9 mouse cellular contexts compared by ENCODE assay signal in genomic region chr4:134307367-134308072, GRCm38 (mm10). TPM values are rescaled to one million over a fixed set of nuclear protein-coding genes. Genes with fewer than 3 reads are reported as not detected.
DNase-seq lines count a peak whose midpoint lies in the region; ATAC-seq and TF ChIP-seq lines count a peak whose summit lies in the region.
"Had no signal": no experiment of that assay in that cellular context is flagged by ENCODE, and none has a peak within 500 bp of the region (broad histone marks: within the 10 kb centered on the region; RNA-seq: fewer than 3 reads in every experiment).

No protein-coding gene starts in this region.

- DNase-seq in cerebellum, postnatal 10 days, result peak; percentile 44 to 62
- no peak for DNase-seq in cerebellum, adult 18-20 months
- DNase-seq in frontal cortex, adult 2 months (ENCODE audit: extremely low spot score in 1 of 2, low spot score in 1 of 2), result peak; percentile 17 to 62
- DNase-seq in heart, postnatal 36 days, result peak; percentile 73 to 74
- peak; percentile 18 to 47 for DNase-seq in layer of hippocampus, adult 18-20 months (ENCODE audit: low spot score in 2 of 2)
- DNase-seq in liver, postnatal 0 days, result peak; percentile 84
- peak; percentile 36 for DNase-seq in testis, postnatal 14 days (ENCODE audit: low spot score)

- peak overlapping the region; percentile 54 for H3K4me2 ChIP-seq in liver, postnatal 0 days (ENCODE audit: low read depth, low read length)
- 0 out of 2 replicates have a peak overlapping the region, but pooled peaks have one; percentile 25 for H3K4me2 ChIP-seq in neural tube, embryonic 12.5 days (replicated peaks)

- TF ChIP-seq EP300 in liver, postnatal 0 days (IDR thresholded peaks at IDR 0.05; ENCODE audit: low read depth), result no peak

- no peak overlapping the region for H3K9ac ChIP-seq in liver, postnatal 0 days (replicated peaks)
- no peak overlapping the region for H3K9ac ChIP-seq in neural tube, embryonic 12.5 days

- intact Hi-C loops in heart, postnatal 36 days (cut with DNase I), result no loop called here

- H3K9me3 ChIP-seq in liver, postnatal 0 days (ENCODE audit: low read length), result no peaks in the 10 kb centered on the region
- H3K9me3 ChIP-seq in neural tube, embryonic 12.5 days, result no peaks in the 10 kb centered on the region

- WGBS in liver, postnatal 0 days (ENCODE audit: insufficient replicate concordance), result 12% methylated on average over 12 of the region's 12 CpGs
- WGBS in neural tube, embryonic 12.5 days, result 26% methylated on average over 12 of the region's 12 CpGs

- H3K4me1 ChIP-seq in liver, postnatal 0 days (ENCODE audit: insufficient read depth), result peaks cover 8% of the 10 kb centered on the region
- H3K4me1 ChIP-seq in neural tube, embryonic 12.5 days, result peaks cover 7% of the 10 kb centered on the region

- TF ChIP-seq CTCF in liver, postnatal 0 days (IDR thresholded peaks at IDR 0.05; ENCODE audit: low read depth), result peak; percentile 67

- peak overlapping the region; percentile 30; the same call in 1 of the 2 replicates for H3K27ac ChIP-seq in liver, postnatal 0 days (ENCODE audit: low read depth)
- no peak overlapping the region for H3K27ac ChIP-seq in neural tube, embryonic 12.5 days

- peak; percentile 81 for ATAC-seq in liver, postnatal 0 days
- no peak for ATAC-seq in neural tube, embryonic 12.5 days (ENCODE audit: low FRiP score, low read depth)

- no peaks in the 10 kb centered on the region for H3K27me3 ChIP-seq in liver, postnatal 0 days (ENCODE audit: insufficient read depth, low read length)
- H3K27me3 ChIP-seq in neural tube, embryonic 12.5 days (replicated peaks), result no peaks in the 10 kb centered on the region

- H3K4me3 ChIP-seq in liver, postnatal 0 days (ENCODE audit: low read depth, low read length), result no peak overlapping the region
- no peak overlapping the region for H3K4me3 ChIP-seq in neural tube, embryonic 12.5 days

- H3K36me3 ChIP-seq in liver, postnatal 0 days (replicated peaks; ENCODE audit: insufficient read depth, low read length), result no peaks in the 10 kb centered on the region
- no peaks in the 10 kb centered on the region for H3K36me3 ChIP-seq in neural tube, embryonic 12.5 days

RNA-seq across cellular contexts. Expression of gene Trim63, which starts 7.4 kb away (rescaled TPM):
- polyA plus RNA-seq in frontal cortex, adult 2 months (2012; rRNA removed), result 0.15 and 0.36 TPM in 2 replicates
- 100 to 1,000 TPM; 234 to 314 TPM for total RNA-seq in heart, postnatal 36 days (2021)
- not detected for total RNA-seq in layer of hippocampus, adult 18-20 months (2021)
- polyA plus RNA-seq in liver, postnatal 0 days (2015; fragmentation: Nextera tagmentation; extraction: Ambion mirVana), result 0.34 and 0.69 TPM in 2 replicates
- 2.1 and 2.9 TPM in 2 replicates for polyA plus RNA-seq in neural tube, embryonic 12.5 days (2016; fragmentation: Nextera tagmentation; extraction: Ambion mirVana)
- total RNA-seq: layer of hippocampus, adult 8-10 months had no signal

RNA-seq across cellular contexts. Expression of gene Pdik1l, which starts 19.8 kb away (rescaled TPM):
- 8.5 and 8.9 TPM in 2 replicates for polyA plus RNA-seq in frontal cortex, adult 2 months (2012; rRNA removed)
- 1 to 10 TPM; 7.9 to 8.2 TPM for total RNA-seq in heart, postnatal 36 days (2021)
- total RNA-seq in layer of hippocampus, adult 18-20 months (2021), result 10 to 100 TPM; 16.4 to 17.8 TPM
- polyA plus RNA-seq in liver, postnatal 0 days (2015; fragmentation: Nextera tagmentation; extraction: Ambion mirVana), result 5.9 and 7.2 TPM in 2 replicates
- polyA plus RNA-seq in neural tube, embryonic 12.5 days (2016; fragmentation: Nextera tagmentation; extraction: Ambion mirVana), result 28.1 and 31.9 TPM in 2 replicates

RNA-seq across cellular contexts. Expression of gene Slc30a2, which starts 35.5 kb away (rescaled TPM):
- polyA plus RNA-seq in frontal cortex, adult 2 months (2012; rRNA removed), result 0.29 and 0.58 TPM in 2 replicates
- under 1 TPM; 0.35 to 0.50 TPM for total RNA-seq in heart, postnatal 36 days (2021)
- total RNA-seq in layer of hippocampus, adult 18-20 months (2021), result under 1 TPM in 1 of 2 experiments, not detected in 1; 0.10 TPM
- polyA plus RNA-seq in liver, postnatal 0 days (2015; fragmentation: Nextera tagmentation; extraction: Ambion mirVana), result not detected in 2 replicates
- not detected in 2 replicates for polyA plus RNA-seq in neural tube, embryonic 12.5 days (2016; fragmentation: Nextera tagmentation; extraction: Ambion mirVana)

RNA-seq across cellular contexts. Expression of gene Grrp1, which starts 53.6 kb away (rescaled TPM):
- polyA plus RNA-seq in frontal cortex, adult 2 months (2012; rRNA removed), result 7.4 and 7.9 TPM in 2 replicates
- total RNA-seq in heart, postnatal 36 days (2021), result 1 to 10 TPM; 6.1 to 9.5 TPM
- total RNA-seq in layer of hippocampus, adult 18-20 months (2021), result 1 to 10 TPM; 1.6 to 1.7 TPM
- polyA plus RNA-seq in liver, postnatal 0 days (2015; fragmentation: Nextera tagmentation; extraction: Ambion mirVana), result 1.4 and 1.5 TPM in 2 replicates
- 9.7 and 10.2 TPM in 2 replicates for polyA plus RNA-seq in neural tube, embryonic 12.5 days (2016; fragmentation: Nextera tagmentation; extraction: Ambion mirVana)

Comparison
In these comparisons a context has a peak if more than half of its experiments do, and no peak if none do; other contexts are left out.
1. DNase-seq: peak in cerebellum, postnatal 10 days (2 of 2), frontal cortex, adult 2 months (2 of 2), heart, postnatal 36 days (2 of 2), layer of hippocampus, adult 18-20 months (2 of 2), liver, postnatal 0 days (single experiment) and testis, postnatal 14 days (single experiment); none in cerebellum, adult 18-20 months (0 of 2).